Mouse (Mus musculus) inflammation-experienced regulatory T-cells (primary cell): Measurements from ENCODE around the gene Gm28044. TPM values are rescaled to one million over a fixed set of nuclear protein-coding genes. Genes with fewer than 3 reads are reported as not detected.

Experiments used
- polyA plus RNA-seq, 2 experiments: library from polyadenylated mRNA; unstranded; fragments of 100-300 nt; shearing (Covaris generic); gene quantifications; one replicate each; pipeline ENCODE4 v1.2.1; 2017

The Gm28044 gene
- 1 to 10 TPM in 1 of 2 experiments, under 1 TPM in 1; 0.90 to 1.3 TPM for polyA plus RNA-seq

DNA sequence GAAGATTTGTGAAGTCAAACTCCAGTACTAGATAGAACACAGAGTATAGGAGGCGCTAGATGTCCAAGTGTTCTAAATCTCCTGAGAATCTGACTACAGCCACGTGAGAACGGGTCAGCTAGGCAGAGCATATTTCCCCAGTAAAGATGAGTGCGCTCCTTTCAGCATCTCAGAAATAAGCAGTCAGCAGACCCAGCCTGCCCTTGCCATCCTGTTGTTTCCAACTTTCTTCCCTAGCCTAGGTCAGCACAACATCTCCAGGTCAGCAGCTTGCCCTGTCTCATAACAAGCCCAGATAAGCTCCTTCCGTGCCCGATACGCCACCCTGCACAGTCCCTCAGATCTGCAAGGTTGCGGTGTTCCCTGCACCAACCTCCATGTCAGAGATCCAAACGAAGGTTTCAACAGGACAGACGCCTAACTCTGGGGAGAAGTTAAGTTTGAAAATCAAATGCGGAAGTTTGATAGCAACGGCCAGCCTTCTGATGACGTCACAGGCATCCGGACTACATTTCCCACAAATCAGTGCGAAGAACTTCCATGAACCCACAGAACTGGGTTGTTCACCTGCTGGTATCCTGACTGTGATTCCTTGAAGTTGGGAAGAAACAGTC is at the start of gene Gm28044, which contains the start of gene Zfp953:
Gene Gm28044, minus strand, starts transcription at position 406 of the 614 bp plus-strand sequence.
Gene Zfp953, minus strand, starts transcription at position 475 of the 614 bp plus-strand sequence.

GRCm38 (mm10) chr13:67399183-67399903 is 39.0 kb upstream of the Gm28044 start, which contains the start of gene Zfp429:
TSS of gene Zfp429 (minus strand) at chr13:67399819.

DNA sequence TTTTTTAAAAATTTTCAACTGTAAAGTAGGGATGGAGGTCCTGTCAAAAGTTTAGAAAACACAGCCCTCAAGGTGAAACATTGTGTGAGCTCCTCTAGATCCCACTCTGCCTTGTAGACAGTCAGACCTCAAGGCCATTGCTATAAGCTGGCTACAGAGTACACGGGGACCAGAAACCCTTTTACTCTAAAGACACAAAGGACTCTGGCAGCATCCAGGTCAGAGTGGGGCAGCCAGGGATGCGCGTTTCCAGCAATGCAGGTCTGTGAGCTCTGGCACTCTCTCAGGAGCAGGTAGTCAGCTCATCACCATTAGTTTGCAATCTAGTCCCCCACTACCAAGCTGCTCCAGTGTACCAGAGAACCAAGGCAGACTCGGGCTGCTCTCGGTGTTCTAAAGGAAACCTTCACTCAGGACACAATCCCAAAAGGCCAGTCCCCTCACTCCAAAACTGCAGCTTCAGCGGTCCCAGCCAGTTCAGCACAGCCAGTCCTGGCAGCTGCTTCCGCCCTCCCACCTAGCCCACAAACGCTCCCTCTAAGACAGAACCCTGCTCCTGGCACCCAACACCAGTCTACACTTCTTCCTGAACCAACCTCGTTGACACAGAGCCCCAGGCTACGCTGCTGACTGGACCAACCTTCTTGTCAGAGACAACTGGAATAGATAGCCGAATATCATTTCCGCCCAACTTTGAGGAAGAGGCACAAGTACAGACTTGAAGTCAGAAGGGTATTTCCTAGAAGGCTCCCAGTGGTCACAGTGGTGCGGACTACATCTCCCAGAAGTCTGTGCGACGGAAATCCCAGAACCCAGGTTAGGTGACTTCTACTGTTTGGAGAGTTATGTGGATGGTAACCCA is 14.9 kb upstream of the Gm28044 start, which contains the start of the genes Gm28041 and Zfp456:
Gene Gm28041, minus strand, starts transcription at position 684 of the 862 bp plus-strand sequence.
Gene Zfp456, minus strand, starts transcription at position 761 of the 862 bp plus-strand sequence.

GRCm38 (mm10) chr13:67332019-67332724 is 28.2 kb downstream of the Gm28044 start, which contains the start of gene Zfp595:
TSS of gene Zfp595 (minus strand) at chr13:67332570.

DNA sequence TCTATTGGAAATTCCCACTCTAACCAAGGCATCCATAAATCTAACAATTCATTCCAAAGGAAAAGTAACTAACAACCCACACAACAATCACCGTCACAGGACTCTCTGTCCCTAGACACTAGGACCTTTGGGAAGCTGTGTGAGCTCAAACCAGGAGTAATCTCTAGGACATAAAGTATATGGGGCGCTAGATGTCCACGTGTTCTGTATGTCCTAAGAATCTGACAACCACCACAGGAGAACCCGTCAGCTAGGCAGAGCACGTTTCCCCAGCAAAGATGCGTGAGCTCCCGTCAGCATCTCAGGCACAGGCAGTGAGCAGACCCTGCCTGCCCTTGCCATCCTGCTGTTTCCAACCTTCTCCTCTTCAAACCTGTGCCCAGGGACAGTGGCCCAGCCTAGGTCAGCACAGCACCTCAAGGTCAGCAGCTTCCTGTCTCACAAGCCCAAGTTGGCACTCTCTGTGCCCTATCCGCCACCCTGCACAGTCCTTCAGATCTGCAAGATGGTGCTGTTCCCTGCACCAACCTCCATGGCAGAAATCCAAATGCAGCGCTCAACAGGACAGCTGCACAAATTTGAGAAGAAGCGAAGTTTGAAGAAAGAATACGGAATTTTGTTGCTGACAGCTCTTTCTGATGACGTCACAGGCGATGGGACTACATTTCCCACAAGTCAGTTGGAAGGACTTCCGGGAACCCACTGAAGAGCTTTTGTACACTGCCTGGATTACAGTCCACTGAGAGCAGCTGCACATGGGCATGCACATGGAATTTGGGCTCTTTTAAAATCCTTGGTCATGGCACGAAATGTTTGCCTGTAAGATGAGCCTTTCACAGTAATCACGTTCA is 54.3 kb downstream of the Gm28044 start, which contains the start of gene Zfp457:
Gene Zfp457, minus strand, starts transcription at position 664 of the 851 bp plus-strand sequence.

DNA sequence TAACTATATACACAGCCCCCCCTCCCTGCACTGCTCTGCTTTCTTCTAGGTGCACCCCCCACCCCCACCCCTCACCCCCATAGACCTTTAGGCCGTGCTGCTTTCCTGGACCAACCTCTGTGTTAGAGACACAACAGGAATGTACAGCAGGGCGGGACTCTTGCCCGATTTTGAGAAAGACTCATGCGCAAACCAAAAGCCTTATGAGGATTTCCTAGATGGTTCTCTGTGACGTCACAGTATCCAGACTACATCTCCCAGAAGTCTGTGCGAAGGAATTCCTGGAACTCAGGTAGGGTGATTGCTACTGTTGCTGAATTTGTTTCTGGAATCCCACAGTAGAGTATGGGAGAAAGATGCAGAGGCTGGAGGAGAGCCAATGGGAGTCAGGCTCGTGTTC is 82.0 kb downstream of the Gm28044 start, which contains the start of gene Zfp458:
Gene Zfp458, minus strand, starts transcription at position 153 of the 400 bp plus-strand sequence.

Other genes with a start within 250 kb of the Gm28044 start
- gene Rslcan18, start 244.3 kb downstream of the Gm28044 start, polyA plus RNA-seq = under 1 TPM; 0.17 to 0.31 TPM
- 1 to 10 TPM in 1 of 2 experiments, not detected in 1; 4.1 TPM for gene Zfp759, start 238.9 kb downstream of the Gm28044 start, polyA plus RNA-seq
- gene Rsl1, start 187.4 kb downstream of the Gm28044 start, polyA plus RNA-seq = 10 to 100 TPM; 17.3 to 21.2 TPM
- gene Zfp455, start 166.0 kb downstream of the Gm28044 start, polyA plus RNA-seq = 1 to 10 TPM; 3.1 to 5.3 TPM
- gene Zfp458, start 82.1 kb downstream of the Gm28044 start, polyA plus RNA-seq = 1 to 10 TPM; 1.3 to 3.5 TPM
- gene Zfp457, start 54.1 kb downstream of the Gm28044 start, polyA plus RNA-seq = 1 to 10 TPM in 1 of 2 experiments, under 1 TPM in 1; 0.48 to 2.3 TPM
- gene Zfp595, start 28.0 kb downstream of the Gm28044 start, polyA plus RNA-seq = 1 to 10 TPM; 7.7 to 8.4 TPM
- 1 to 10 TPM; 2.3 to 4.4 TPM for gene Zfp953, start 69 bp upstream of the Gm28044 start, polyA plus RNA-seq
- gene Gm28041, start 15.2 kb upstream of the Gm28044 start, polyA plus RNA-seq = 1 to 10 TPM in 1 of 2 experiments, under 1 TPM in 1; 0.63 to 3.1 TPM
- gene Zfp456, start 15.3 kb upstream of the Gm28044 start, polyA plus RNA-seq = 1 to 10 TPM; 5.9 to 9.4 TPM
- gene Zfp429, start 39.3 kb upstream of the Gm28044 start, polyA plus RNA-seq = 10 to 100 TPM; 19.9 to 22.8 TPM
- gene Zfp459, start 60.9 kb upstream of the Gm28044 start, polyA plus RNA-seq = 1 to 10 TPM; 3.1 to 3.7 TPM
- gene Zfp874a, start 91.1 kb upstream of the Gm28044 start, polyA plus RNA-seq = 10 to 100 TPM in 1 of 2 experiments, 1 to 10 TPM in 1; 9.0 to 15.1 TPM
- 10 to 100 TPM in 1 of 2 experiments, 1 to 10 TPM in 1; 7.6 to 13.0 TPM for gene Zfp874b, start 123.7 kb upstream of the Gm28044 start, polyA plus RNA-seq
- 10 to 100 TPM; 14.6 to 21.7 TPM for gene Zfp58, start 140.0 kb upstream of the Gm28044 start, polyA plus RNA-seq
- under 1 TPM in 1 of 2 experiments, not detected in 1; 0.36 TPM for gene Gm26965, start 165.6 kb upstream of the Gm28044 start, polyA plus RNA-seq
- gene Zfp87, start 165.6 kb upstream of the Gm28044 start, polyA plus RNA-seq = 10 to 100 TPM; 37.3 to 43.0 TPM
- 10 to 100 TPM; 16.6 to 20.8 TPM for gene Zfp748, start 193.3 kb upstream of the Gm28044 start, polyA plus RNA-seq
- gene Zfp729b, start 249.2 kb upstream of the Gm28044 start, polyA plus RNA-seq = 1 to 10 TPM; 5.5 to 5.8 TPM